Mouse (Mus musculus): ENCODE measurements around the gene Tanc2.
A peak's percentile ranks its signal among the peaks of the same experiment; 100 is the strongest.

The Tanc2 gene

GRCm38 (mm10) chr11:105933746-105934145, 344.0 kb downstream of the Tanc2 start:
- DNase-seq: no peak

- no peak for DNase-seq
Measured at GRCm38 (mm10) chr11:105934303-105934711, 344.5 kb downstream of the Tanc2 start.

GRCm38 (mm10) chr11:105934816-105935215, 345.0 kb downstream of the Tanc2 start:
- DNase-seq: no peak

GRCm38 (mm10) chr11:105935496-105935895, 345.7 kb downstream of the Tanc2 start:
- DNase-seq: no peak

- peak; percentile 64 for DNase-seq
Measured at GRCm38 (mm10) chr11:105936200-105936599, 346.4 kb downstream of the Tanc2 start.

GRCm38 (mm10) chr11:105936974-105937373, 347.2 kb downstream of the Tanc2 start:
- DNase-seq: no peak

GRCm38 (mm10) chr11:105938771-105939170, 349.0 kb downstream of the Tanc2 start:
- DNase-seq: no peak

- no peak for DNase-seq
Measured at GRCm38 (mm10) chr11:105941973-105942372, 352.2 kb downstream of the Tanc2 start.

GRCm38 (mm10) chr11:105943133-105944102, 353.6 kb downstream of the Tanc2 start:
- DNase-seq: peak; percentile 68

- peak; percentile 84 for DNase-seq
Measured at GRCm38 (mm10) chr11:105944126-105944621, 354.4 kb downstream of the Tanc2 start.

- peak; percentile 69 for DNase-seq
Measured at GRCm38 (mm10) chr11:105944770-105945672, 355.2 kb downstream of the Tanc2 start.

GRCm38 (mm10) chr11:105946694-105947154, 356.9 kb downstream of the Tanc2 start:
- DNase-seq: no peak

GRCm38 (mm10) chr11:105948255-105948654, 358.5 kb downstream of the Tanc2 start:
- DNase-seq: no peak

- DNase-seq: no peak
Measured at GRCm38 (mm10) chr11:105950519-105950918, 360.7 kb downstream of the Tanc2 start.

GRCm38 (mm10) chr11:105951601-105952044, 361.8 kb downstream of the Tanc2 start:
- DNase-seq: no peak

GRCm38 (mm10) chr11:105952111-105952510, 362.3 kb downstream of the Tanc2 start:
- no peak for DNase-seq

- DNase-seq: no peak
Measured at GRCm38 (mm10) chr11:105952911-105953386, 363.2 kb downstream of the Tanc2 start, which contains the start of gene Cyb561. Gene Cyb561, minus strand, starts transcription at chr11:105953336.

- DNase-seq: peak; percentile 39
Measured at GRCm38 (mm10) chr11:105953402-105953801, 363.6 kb downstream of the Tanc2 start.

- DNase-seq: no peak
Measured at GRCm38 (mm10) chr11:105955815-105956430, 366.1 kb downstream of the Tanc2 start.

- DNase-seq: no peak
Measured at GRCm38 (mm10) chr11:105957501-105957900, 367.7 kb downstream of the Tanc2 start.

GRCm38 (mm10) chr11:105958566-105958965, 368.8 kb downstream of the Tanc2 start:
- DNase-seq: no peak

GRCm38 (mm10) chr11:105959355-105959754, 369.6 kb downstream of the Tanc2 start:
- peak; percentile 58 for DNase-seq

All from lung, postnatal 14 days (tissue).